ENCODE assay signal across 9 mouse cellular contexts in genomic region chr15:85684164-85684708, GRCm38 (mm10). TPM values are rescaled to one million over a fixed set of nuclear protein-coding genes. Genes with fewer than 3 reads are reported as not detected.
DNase-seq lines count a peak whose midpoint lies in the region; ATAC-seq and TF ChIP-seq lines count a peak whose summit lies in the region.
"Had no signal": no experiment of that assay in that cellular context is flagged by ENCODE, and none has a peak within 500 bp of the region (broad histone marks: within the 10 kb centered on the region; RNA-seq: fewer than 3 reads in every experiment).

No protein-coding gene starts in this region.

- peak; percentile 57 for DNase-seq in gastrocnemius, postnatal 10 days
- no peak for DNase-seq in gastrocnemius, postnatal 4 days (ENCODE audit: low spot score in 2 of 2)
- no peak for DNase-seq in lung, postnatal 25 days (ENCODE audit: low spot score)
- DNase-seq in kidney, adult 9 months, result peak; percentile 74
- peak; percentile 40 for DNase-seq in stomach, postnatal 0 days (ENCODE audit: low spot score)
- DNase-seq in thymus, postnatal 0 days (ENCODE audit: low spot score), result no peak
- DNase-seq: cerebellum, adult 9-11 months had no signal

- H3K4me1 ChIP-seq in lung, embryonic 15.5 days, result peaks cover 76% of the 10 kb centered on the region
- peaks cover 20% of the 10 kb centered on the region for H3K4me1 ChIP-seq in stomach, postnatal 0 days (replicated peaks; ENCODE audit: control insufficient read depth, insufficient read depth)

- H3K4me2 ChIP-seq in lung, embryonic 15.5 days, result no peak overlapping the region
- H3K4me2 ChIP-seq in stomach, postnatal 0 days (replicated peaks; ENCODE audit: low read depth), result no peak overlapping the region

- WGBS in lung, embryonic 15.5 days, result 76% methylated on average over 14 of the region's 14 CpGs
- 69% methylated on average over 14 of the region's 14 CpGs for WGBS in stomach, postnatal 0 days

- no peak overlapping the region for H3K9ac ChIP-seq in lung, embryonic 15.5 days
- 0 out of 2 replicates have a peak overlapping the region, but pooled peaks have one; percentile 18 for H3K9ac ChIP-seq in stomach, postnatal 0 days (ENCODE audit: low read length)

- H3K27ac ChIP-seq in lung, embryonic 15.5 days, result peak overlapping the region; percentile 63; the same call in 1 of the 2 replicates
- H3K27ac ChIP-seq in stomach, postnatal 0 days (replicated peaks), result peak overlapping the region; percentile 82

- ATAC-seq in lung, embryonic 15.5 days (ENCODE audit: borderline replicate concordance, extremely low read depth, low FRiP score, low TSS enrichment), result no peak
- ATAC-seq in stomach, postnatal 0 days (ENCODE audit: low FRiP score, low TSS enrichment), result no peak

- no peaks in the 10 kb centered on the region for H3K9me3 ChIP-seq in lung, embryonic 15.5 days
- no peaks in the 10 kb centered on the region for H3K9me3 ChIP-seq in stomach, postnatal 0 days (ENCODE audit: control insufficient read depth, low read length)

- H3K4me3 ChIP-seq in lung, embryonic 15.5 days, result no peak overlapping the region
- no peak overlapping the region for H3K4me3 ChIP-seq in stomach, postnatal 0 days (ENCODE audit: low read depth, low read length)

- H3K27me3 ChIP-seq in lung, embryonic 15.5 days, result no peaks in the 10 kb centered on the region
- no peaks in the 10 kb centered on the region for H3K27me3 ChIP-seq in stomach, postnatal 0 days (ENCODE audit: control insufficient read depth, insufficient read depth, low read length)

- H3K36me3 ChIP-seq in lung, embryonic 15.5 days, result peaks cover 37% of the 10 kb centered on the region
- peaks cover 8% of the 10 kb centered on the region; the same call in 1 of the 2 replicates for H3K36me3 ChIP-seq in stomach, postnatal 0 days (ENCODE audit: control insufficient read depth, insufficient read depth, low read length)

- TF ChIP-seq EP300 in stomach, postnatal 0 days (optimal IDR thresholded peaks at IDR 0.05), result no peak

- TF ChIP-seq CTCF in stomach, postnatal 0 days (IDR thresholded peaks at IDR 0.05; ENCODE audit: low read depth), result no peak

RNA-seq across cellular contexts. Expression of gene Ppara, which starts 50.5 kb away (rescaled TPM):
- 1 to 10 TPM; 5.0 to 6.5 TPM for total RNA-seq in gastrocnemius, postnatal 10 days (2021)
- total RNA-seq in gastrocnemius, postnatal 4 days (2021), result 1 to 10 TPM; 6.9 to 9.3 TPM
- 4.3 and 4.9 TPM in 2 replicates for polyA plus RNA-seq in lung, embryonic 15.5 days (2015; fragmentation: Nextera tagmentation; extraction: Ambion mirVana)
- 16.8 and 18.8 TPM in 2 replicates for polyA plus RNA-seq in stomach, postnatal 0 days (2015; fragmentation: Nextera tagmentation; extraction: Ambion mirVana)
- 0.48 and 0.72 TPM in 2 replicates for polyA plus RNA-seq in thymus, postnatal 0 days (2015; fragmentation: Nextera tagmentation; extraction: Ambion mirVana)
- total RNA-seq: neutrophil, adult 5-6 weeks had no signal

Comparison
In these comparisons a context has a peak if more than half of its experiments do, and no peak if none do; other contexts are left out.
1. DNase-seq: peak in gastrocnemius, postnatal 10 days (single experiment), kidney, adult 9 months (single experiment) and stomach, postnatal 0 days (single experiment); none in gastrocnemius, postnatal 4 days (0 of 2), lung, postnatal 25 days (single experiment) and thymus, postnatal 0 days (single experiment).